In the genomic region with DNA sequence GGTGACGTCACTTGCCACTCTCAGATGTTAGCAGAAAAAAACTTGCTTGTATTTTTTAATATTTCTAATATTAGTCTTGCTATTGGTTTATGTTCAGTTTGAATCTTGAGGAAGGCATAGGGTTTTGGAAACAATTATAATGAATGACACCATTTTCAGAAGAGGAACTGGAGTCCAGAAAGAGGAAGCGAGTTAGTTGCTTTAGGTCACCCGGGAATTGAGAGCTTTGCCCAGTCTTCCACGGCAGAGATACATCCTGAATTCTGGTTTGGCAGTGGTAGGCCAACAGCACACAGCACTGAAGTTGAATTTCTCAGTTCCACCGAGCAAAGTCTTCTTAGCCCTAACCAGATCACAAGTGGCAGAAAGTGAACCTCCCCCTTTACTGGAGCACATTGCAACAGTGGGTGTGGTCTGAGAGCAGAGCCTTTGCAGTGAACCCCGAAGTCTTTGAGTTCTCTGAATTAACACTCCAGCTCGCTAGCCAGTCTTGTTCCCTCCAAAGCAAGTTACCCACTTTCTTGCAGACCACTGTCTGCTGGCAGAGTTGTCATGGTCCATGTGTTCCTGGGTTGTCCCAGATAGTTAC, we compare ENCODE assay signal across 19 mouse cellular contexts.
DNase-seq lines count a peak whose midpoint lies in the region; ATAC-seq lines count a peak whose summit lies in the region.
"Had no signal": no experiment of that assay in that cellular context is flagged by ENCODE, and none has a peak within 500 bp of the region (broad histone marks: within the 10 kb centered on the region; RNA-seq: fewer than 3 reads in every experiment).

No protein-coding gene starts in this region.

- H3K27me3 ChIP-seq in heart, embryonic 10.5 days (ENCODE audit: insufficient read depth, poor library complexity, severe bottlenecking): no peaks in the 10 kb centered on the region
- H3K27me3 ChIP-seq in splenic B cell, adult 2 months (ENCODE audit: control insufficient read depth, insufficient read depth, low read length, poor library complexity, severe bottlenecking): no peaks in the 10 kb centered on the region
- H3K27me3 ChIP-seq: embryonic facial prominence, embryonic 13.5 days; heart, embryonic 15.5 days; liver, embryonic 15.5 days; neural tube, embryonic 12.5 days had no signal

- no peaks in the 10 kb centered on the region for H3K9me3 ChIP-seq in heart, embryonic 10.5 days
- H3K9me3 ChIP-seq: embryonic facial prominence, embryonic 13.5 days; heart, embryonic 15.5 days; hindbrain, embryonic 10.5 days; liver, embryonic 15.5 days; neural tube, embryonic 12.5 days had no signal

- peak; percentile 92 for ATAC-seq in granulocyte monocyte progenitor cell, adult 5-6 weeks (replicated peaks; ENCODE audit: poor library complexity, severe bottlenecking)

- peaks cover 28% of the 10 kb centered on the region for H3K36me3 ChIP-seq in heart, embryonic 10.5 days
- no peaks in the 10 kb centered on the region for H3K36me3 ChIP-seq in splenic B cell, adult 2 months (ENCODE audit: control insufficient read depth, insufficient read depth, low read length, poor library complexity, severe bottlenecking)
- H3K36me3 ChIP-seq: heart, embryonic 15.5 days; hindbrain, embryonic 10.5 days; liver, embryonic 15.5 days; neural tube, embryonic 12.5 days had no signal

- H3K27ac ChIP-seq in heart, embryonic 10.5 days: no peak overlapping the region
- H3K27ac ChIP-seq: embryonic facial prominence, embryonic 13.5 days; gastrocnemius, adult 2 months; heart, embryonic 15.5 days; hindbrain, embryonic 10.5 days; liver, embryonic 15.5 days; neural tube, embryonic 12.5 days had no signal

- H3K4me1 ChIP-seq in heart, embryonic 10.5 days: no peaks in the 10 kb centered on the region
- H3K4me1 ChIP-seq: heart, embryonic 15.5 days; hindbrain, embryonic 10.5 days; liver, embryonic 15.5 days; neural tube, embryonic 12.5 days had no signal

- no peak overlapping the region for H3K4me3 ChIP-seq in heart, embryonic 10.5 days
- H3K4me3 ChIP-seq: embryonic facial prominence, embryonic 13.5 days; gastrocnemius, adult 2 months; heart, embryonic 15.5 days; hindbrain, embryonic 10.5 days; liver, embryonic 15.5 days; neural tube, embryonic 12.5 days had no signal

- WGBS in heart, embryonic 10.5 days: 81% methylated on average over 7 of the region's 7 CpGs

- DNase-seq in heart, adult 11 months: peak; percentile 91
- no peak for DNase-seq in heart, embryonic 10.5 days (ENCODE audit: low spot score)
- DNase-seq in lung, postnatal 36 days: peak; percentile 23
- DNase-seq in lung, postnatal 14 days: no peak
- peak; percentile 72 for DNase-seq in splenic B cell, adult 2 months (ENCODE audit: low read depth, low spot score)
- DNase-seq in kidney, postnatal 36 days: no peak
- DNase-seq in embryo, embryonic 9.5 days (ENCODE audit: extremely low spot score): no peak
- DNase-seq: cerebellum, adult 11-12 months; kidney, adult 9 months; layer of hippocampus, postnatal 36 days; right cerebral cortex, postnatal 14 days; thymus, postnatal 4 days had no signal

Comparison
In these comparisons a context has a peak if more than half of its experiments do, and no peak if none do; other contexts are left out.
1. DNase-seq: peak in heart, adult 11 months (single experiment), lung, postnatal 36 days (single experiment) and splenic B cell, adult 2 months (single experiment); none in heart, embryonic 10.5 days (single experiment), lung, postnatal 14 days (single experiment), kidney, postnatal 36 days (0 of 2) and embryo, embryonic 9.5 days (single experiment).